Comparison of ENCODE assay signal across 13 mouse cellular contexts in the genomic region with DNA sequence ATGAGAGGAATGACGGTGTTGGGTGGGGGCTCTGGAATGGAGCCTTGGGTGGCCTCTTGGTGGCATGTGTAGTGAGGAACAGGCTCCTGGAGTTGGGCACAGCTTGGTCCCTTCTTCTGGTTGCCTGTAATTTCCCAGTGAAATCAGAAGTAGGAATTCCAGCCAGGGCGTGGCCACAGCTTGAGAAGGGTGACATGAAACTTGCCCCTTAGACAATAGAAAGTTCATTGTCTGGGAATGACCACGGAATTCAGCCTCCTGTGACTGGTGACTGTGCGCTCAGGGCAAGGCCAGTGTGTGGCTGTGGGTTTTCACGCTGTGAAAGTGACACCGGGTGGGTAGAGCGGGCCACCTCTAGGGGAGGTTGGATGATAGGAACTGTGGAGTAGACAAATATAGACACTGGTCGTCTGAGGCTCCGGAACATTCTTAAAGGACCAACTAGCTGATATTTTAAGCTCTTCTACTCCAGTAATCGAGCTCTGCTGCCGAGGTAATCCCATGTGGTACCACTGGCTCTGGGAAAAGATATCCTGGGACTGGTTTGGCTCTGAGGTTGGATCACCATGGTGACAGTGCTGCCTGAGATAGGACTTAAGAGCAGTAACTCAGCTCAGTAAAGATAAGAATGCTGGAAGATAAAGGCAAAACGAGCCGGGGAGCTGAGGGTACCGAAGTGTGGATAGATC. TPM values are rescaled to one million over a fixed set of nuclear protein-coding genes. Genes with fewer than 3 reads are reported as not detected.
DNase-seq lines count a peak whose midpoint lies in the region; ATAC-seq and TF ChIP-seq lines count a peak whose summit lies in the region.
"Had no signal": no experiment of that assay in that cellular context is flagged by ENCODE, and none has a peak within 500 bp of the region (broad histone marks: within the 10 kb centered on the region; RNA-seq: fewer than 3 reads in every experiment).

No protein-coding gene starts in this region.

- H3K36me3 ChIP-seq in heart, embryonic 11.5 days (ENCODE audit: control insufficient read depth, insufficient read depth, low read length), result peaks cover 27% of the 10 kb centered on the region; the same call in 1 of the 2 replicates
- peaks cover 56% of the 10 kb centered on the region for H3K36me3 ChIP-seq in liver, adult 2 months (ENCODE audit: control insufficient read depth, insufficient read depth, low read length)

- DNase-seq in right cerebral cortex, adult 18-20 months, result peak; percentile 32
- no peak for DNase-seq in right cerebral cortex, postnatal 14 days
- peak; percentile 20 for DNase-seq in liver, adult 2 months (ENCODE audit: extremely low read depth, low read depth, low spot score)
- no peak for DNase-seq in embryo, embryonic 11 days
- no peak for DNase-seq in thymus, postnatal 4 days
- no peak for DNase-seq in thymus, postnatal 10 days (ENCODE audit: low spot score in 2 of 2)
- DNase-seq: adrenal gland, adult 8-10 months; cerebellum, adult 18-20 months; kidney, adult 11 months; lung, postnatal 36 days had no signal

- 39% methylated on average over 14 of the region's 14 CpGs for WGBS in heart, embryonic 11.5 days (ENCODE audit: insufficient replicate concordance)
- 70% methylated on average over 14 of the region's 14 CpGs for WGBS in liver, adult 2 months

- no peak for TF ChIP-seq CTCF in liver, adult 2 months (IDR thresholded peaks at IDR 0.05; ENCODE audit: low read depth, low read length)

- peak overlapping the region; percentile 45 for H3K4me2 ChIP-seq in heart, embryonic 11.5 days

- H3K9ac ChIP-seq in heart, embryonic 11.5 days (ENCODE audit: low read depth, low read length), result no peak overlapping the region
- no peak overlapping the region for H3K9ac ChIP-seq in liver, adult 2 months (ENCODE audit: low read depth, low read length)

- H3K27me3 ChIP-seq in heart, embryonic 11.5 days (ENCODE audit: control insufficient read depth, insufficient read depth, low read length), result no peaks in the 10 kb centered on the region
- H3K27me3 ChIP-seq in liver, adult 2 months (ENCODE audit: control insufficient read depth, insufficient read depth, low read length), result no peaks in the 10 kb centered on the region

- H3K79me2 ChIP-seq in liver, adult 2 months (ENCODE audit: control insufficient read depth, insufficient read depth, low read length), result no peaks in the 10 kb centered on the region; the same call in 1 of the 2 replicates

- peaks cover 28% of the 10 kb centered on the region for H3K4me1 ChIP-seq in heart, embryonic 11.5 days (ENCODE audit: control insufficient read depth, insufficient read depth, low read length)
- peaks cover 15% of the 10 kb centered on the region for H3K4me1 ChIP-seq in liver, adult 2 months (ENCODE audit: control insufficient read depth, insufficient read depth, low read length)

- no peak overlapping the region for H3K4me3 ChIP-seq in heart, embryonic 11.5 days (ENCODE audit: low read depth, low read length)
- no peak overlapping the region for H3K4me3 ChIP-seq in liver, adult 2 months (ENCODE audit: insufficient read depth, low read depth, low read length)

- no peaks in the 10 kb centered on the region for H3K9me3 ChIP-seq in heart, embryonic 11.5 days (replicated peaks; ENCODE audit: control insufficient read depth, low read length)
- H3K9me3 ChIP-seq: G1E had no signal

- ATAC-seq in heart, embryonic 11.5 days (replicated peaks; ENCODE audit: insufficient number of reproducible peaks, low FRiP score, low TSS enrichment), result peak; percentile 19; the same call in 1 of the 2 replicates

- no peak for TF ChIP-seq POLR2A in liver, adult 2 months (IDR thresholded peaks at IDR 0.05; ENCODE audit: extremely low read depth, insufficient read depth, low read length)

- H3K27ac ChIP-seq in heart, embryonic 11.5 days (ENCODE audit: low read depth, low read length), result peak overlapping the region; percentile 83
- no peak overlapping the region for H3K27ac ChIP-seq in liver, adult 2 months (replicated peaks; ENCODE audit: insufficient read depth, low read depth, low read length)

RNA-seq across cellular contexts. Expression of a gene that starts 20.5 kb away (rescaled TPM):
- polyA plus RNA-seq in heart, embryonic 11.5 days (2014; fragmentation: Nextera tagmentation; extraction: Ambion mirVana), result 16.1 and 22.1 TPM in 2 replicates
- 253 and 456 TPM in 2 replicates for total RNA-seq in liver, adult 2 months (2014; rRNA removed)
- polyA plus RNA-seq in liver, adult 2 months (2012; rRNA removed), result 676 and 851 TPM in 2 replicates

RNA-seq across cellular contexts. Expression of a gene that starts 35.7 kb away (rescaled TPM):
- 0.34 and 1.3 TPM in 2 replicates for polyA plus RNA-seq in heart, embryonic 11.5 days (2014; fragmentation: Nextera tagmentation; extraction: Ambion mirVana)
- total RNA-seq in liver, adult 2 months (2014; rRNA removed), result not detected in 2 replicates
- not detected in 2 replicates for polyA plus RNA-seq in liver, adult 2 months (2012; rRNA removed)
- total RNA-seq: adrenal gland, adult 8-10 months; G1E had no signal
- polyA plus RNA-seq: embryonic facial prominence, embryonic 14.5 days; G1E had no signal

RNA-seq across cellular contexts. Expression of a gene that starts 40.9 kb away (rescaled TPM):
- 0.43 and 0.66 TPM in 2 replicates for polyA plus RNA-seq in heart, embryonic 11.5 days (2014; fragmentation: Nextera tagmentation; extraction: Ambion mirVana)
- total RNA-seq in liver, adult 2 months (2014; rRNA removed), result 0.09 TPM in 1 of 2 replicates, not detected in the other
- polyA plus RNA-seq in liver, adult 2 months (2012; rRNA removed), result not detected in 2 replicates
- total RNA-seq: G1E had no signal
- polyA plus RNA-seq: G1E had no signal

Comparison
In these comparisons a context has a peak if more than half of its experiments do, and no peak if none do; other contexts are left out.
1. DNase-seq: peak in right cerebral cortex, adult 18-20 months (single experiment) and liver, adult 2 months (single experiment); none in right cerebral cortex, postnatal 14 days (single experiment), embryo, embryonic 11 days (single experiment), thymus, postnatal 4 days (single experiment) and thymus, postnatal 10 days (0 of 2).
2. RNA of a gene that starts 20.5 kb away (polyA plus RNA-seq): 676 to 851 TPM in liver, adult 2 months; 16.1 to 22.1 TPM in heart, embryonic 11.5 days; every median in the first group is over 10 times any median in the second.